Mouse (Mus musculus) layer of hippocampus, postnatal 36 days (tissue): ENCODE results near the gene Wdr4. TPM values are rescaled to one million over a fixed set of nuclear protein-coding genes. Genes with fewer than 3 reads are reported as not detected.
"Not testable (repeated sequence)": the region's sequence is repeated elsewhere in the genome, so short reads cannot be mapped to it uniquely, and the experiment has no call there.

Source experiments
- DNase-seq, 2 experiments: peaks; one replicate each; pipeline ENCODE4 v3.0.0; 2022
- total RNA-seq, 2 experiments: library from RNA; stranded (reverse); gene quantifications; 2 replicates each; pipeline ENCODE4 v1.2.3; 2021

Gene Wdr4
- total RNA-seq, 2 experiments from 2014 or later: 19.5 to 22.6 TPM

DNA sequence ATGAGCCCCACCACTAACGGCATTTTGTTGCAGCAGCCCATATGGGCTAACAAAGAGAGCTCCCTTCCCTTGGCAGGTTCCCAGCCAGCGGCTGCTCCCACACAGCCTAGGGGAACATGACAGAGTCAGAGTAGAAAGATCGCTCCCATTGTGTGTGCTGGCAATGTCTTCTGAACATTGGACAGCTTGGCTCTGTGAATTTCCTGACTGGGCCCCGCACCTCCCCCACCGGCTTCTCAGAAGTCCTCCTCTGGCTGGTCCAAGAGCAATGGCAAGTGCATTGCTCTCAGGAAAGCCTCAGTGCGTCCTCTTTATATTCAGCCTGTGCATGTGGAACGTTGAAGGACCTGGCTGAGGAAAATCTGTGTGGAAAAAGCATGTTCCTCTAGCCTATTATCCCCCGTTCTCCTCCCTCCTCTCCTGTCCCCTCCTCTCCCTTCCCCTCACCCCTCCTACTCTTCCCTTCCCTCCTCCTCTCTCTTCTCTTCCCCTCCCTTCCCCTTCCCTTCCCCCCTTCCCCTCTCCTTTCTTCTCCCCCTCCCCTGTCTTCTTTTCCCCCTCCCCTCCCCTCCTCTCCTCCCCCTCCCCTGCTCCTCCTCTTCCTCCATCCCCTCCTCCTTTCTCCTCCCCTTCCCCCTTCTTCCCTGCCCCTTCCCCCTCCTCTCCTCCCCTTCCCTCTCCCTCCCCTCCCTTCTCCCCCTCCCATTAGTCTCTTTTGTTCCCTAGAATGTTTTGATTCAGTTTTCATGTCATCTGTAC lies 16.3 kb upstream of the Wdr4 start:
- DNase-seq: peak; percentile 77 to 80

DNA sequence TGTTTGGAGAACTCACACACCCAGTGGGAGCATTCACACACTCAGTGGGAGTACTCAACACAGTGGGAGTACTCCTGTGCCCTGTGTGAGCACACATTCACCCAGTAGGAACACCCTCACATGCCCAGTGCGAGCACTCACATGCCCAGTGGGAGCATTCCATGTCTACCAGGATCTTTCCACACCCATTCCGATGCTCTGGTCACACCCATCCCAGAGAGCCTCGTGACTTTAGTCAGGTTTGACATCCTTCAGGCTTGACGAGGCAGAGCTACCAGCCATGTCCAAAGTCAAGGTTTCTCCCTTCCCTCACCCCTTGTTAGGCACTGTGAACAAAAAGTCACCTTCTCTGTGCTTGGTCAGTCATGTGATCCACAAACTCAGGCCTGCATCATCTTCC lies 15.6 kb upstream of the Wdr4 start:
- DNase-seq: no peak

DNA sequence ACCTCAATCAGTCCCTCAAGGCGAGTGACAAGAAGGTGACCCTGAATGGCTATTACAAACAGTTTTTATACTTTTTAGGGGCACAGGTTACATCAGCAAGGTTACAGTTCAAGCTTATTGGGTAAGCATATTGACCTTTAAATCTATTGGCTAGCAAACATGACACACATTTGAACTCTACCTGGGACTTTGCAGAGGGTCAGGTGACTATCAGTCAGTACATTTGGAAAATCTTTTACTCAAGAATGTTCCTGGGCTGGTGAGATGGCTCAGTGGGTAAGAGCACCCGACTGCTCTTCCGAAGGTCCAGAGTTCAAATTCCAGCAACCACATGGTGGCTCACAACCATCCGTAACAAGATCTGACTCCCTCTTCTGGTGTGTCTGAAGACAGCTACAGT lies 12.6 kb upstream of the Wdr4 start:
- not testable (repeated sequence) for DNase-seq

DNA sequence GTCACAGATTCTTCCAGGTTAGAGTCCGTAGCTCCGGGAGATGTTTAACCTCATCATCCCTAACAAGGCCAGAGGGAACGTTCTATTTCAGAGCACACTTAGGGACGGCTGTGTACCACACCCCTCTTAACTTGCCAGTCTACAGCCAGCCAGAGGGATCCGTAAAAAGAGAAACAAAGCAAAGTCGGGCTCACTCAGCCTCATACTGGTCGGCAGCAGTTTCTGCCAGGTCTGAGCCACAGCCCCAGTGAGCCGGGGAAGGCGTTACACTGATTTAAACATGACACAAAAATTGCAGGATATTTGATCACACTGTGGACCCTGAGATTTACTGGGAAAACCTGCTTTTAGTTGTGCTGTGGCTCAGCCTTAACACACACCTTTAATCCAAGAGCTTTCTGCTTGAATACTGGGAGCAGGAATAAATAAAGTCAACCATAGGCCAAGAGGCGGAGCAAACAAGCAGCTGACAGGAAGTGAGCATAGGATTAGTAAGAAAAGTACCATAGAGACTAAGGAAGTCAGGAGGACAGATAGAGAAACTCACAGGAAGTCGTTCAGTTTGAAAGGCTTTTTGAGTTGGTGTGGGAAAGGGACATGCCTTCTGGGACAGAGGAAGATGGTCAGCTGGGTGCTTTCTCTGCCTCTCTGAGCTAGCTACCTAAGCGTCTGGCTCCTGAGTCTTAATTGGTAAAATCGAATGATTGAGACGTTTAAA lies 11.8 kb upstream of the Wdr4 start:
- DNase-seq: no peak

DNA sequence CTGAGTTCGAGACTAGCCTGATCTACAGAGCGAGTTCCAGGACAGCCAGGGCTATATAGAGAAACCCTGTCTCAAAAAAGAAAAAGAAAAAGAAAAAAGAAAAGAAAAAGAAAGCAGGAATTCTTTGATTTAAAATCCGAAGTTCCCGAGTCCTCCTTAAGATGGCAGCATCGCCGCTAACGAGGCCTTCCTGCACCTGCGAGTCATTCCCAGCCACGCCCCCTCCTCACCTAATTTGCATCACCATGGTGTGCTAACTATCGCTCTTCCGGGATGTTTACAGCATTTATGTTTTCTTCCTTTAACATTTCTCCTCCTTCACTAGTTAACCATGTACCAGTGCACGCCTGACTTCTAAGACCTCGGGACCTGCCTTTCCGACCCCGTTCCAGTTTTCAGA lies 9.5 kb upstream of the Wdr4 start:
- DNase-seq: no peak

DNA sequence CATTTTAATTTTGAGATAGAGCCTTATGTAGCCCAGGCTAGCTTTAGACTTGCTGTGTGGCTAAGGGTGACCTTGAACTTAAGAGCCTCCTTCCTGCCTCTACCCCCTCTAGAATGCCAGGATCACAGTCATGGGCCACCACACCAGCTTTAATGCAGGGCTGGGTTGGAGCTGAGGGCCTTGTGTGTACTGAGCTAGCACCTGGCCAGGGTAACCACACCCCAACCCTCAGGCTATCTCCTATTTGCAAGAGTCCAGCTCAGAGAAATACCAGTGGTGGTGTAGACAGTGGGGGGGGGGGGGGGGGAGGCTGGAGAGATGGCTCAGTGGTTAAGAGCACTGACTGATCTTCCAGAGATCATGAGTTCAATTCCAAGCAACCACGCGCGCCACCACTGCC lies 6.0 kb upstream of the Wdr4 start:
- DNase-seq: no peak

DNA sequence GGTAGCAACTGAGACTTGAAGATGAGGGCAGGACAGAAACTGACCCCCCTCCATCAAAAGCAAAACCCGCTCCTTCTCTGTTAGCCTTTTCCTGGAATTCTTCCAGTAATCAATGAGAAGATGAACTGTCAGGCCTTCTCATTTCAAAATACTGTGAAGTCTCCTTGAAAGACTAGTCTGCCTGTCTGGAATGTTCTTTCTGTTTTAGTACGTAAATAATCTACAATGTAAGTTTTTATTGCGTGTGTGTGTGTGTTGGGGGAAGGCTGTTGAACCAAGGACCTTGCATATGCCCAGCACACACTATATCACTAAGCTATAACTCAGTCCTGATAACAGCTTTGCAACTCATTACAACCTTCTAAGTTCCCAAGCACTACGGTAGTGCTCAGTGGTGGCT lies 5.3 kb upstream of the Wdr4 start:
- DNase-seq: no peak

DNA sequence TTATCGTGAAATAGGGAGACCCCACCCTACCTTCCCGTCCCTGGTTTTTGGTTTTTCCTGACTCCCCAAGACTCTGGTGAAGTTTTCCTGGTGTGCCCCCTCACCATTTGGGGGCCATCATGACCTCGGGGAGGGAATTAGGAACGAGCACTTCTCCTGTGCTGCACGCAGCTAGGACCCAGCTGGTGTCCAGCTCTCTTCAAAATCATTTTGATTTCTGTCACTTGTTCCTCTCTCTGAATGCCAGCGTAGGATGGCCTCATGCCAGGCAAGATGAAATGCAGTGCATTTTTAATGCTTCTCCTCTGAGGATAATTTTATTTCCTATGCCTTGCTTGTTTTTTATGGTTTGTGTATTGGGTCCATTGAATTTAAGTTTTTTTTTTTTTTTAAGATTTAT lies 2.2 kb upstream of the Wdr4 start:
- no peak for DNase-seq

DNA sequence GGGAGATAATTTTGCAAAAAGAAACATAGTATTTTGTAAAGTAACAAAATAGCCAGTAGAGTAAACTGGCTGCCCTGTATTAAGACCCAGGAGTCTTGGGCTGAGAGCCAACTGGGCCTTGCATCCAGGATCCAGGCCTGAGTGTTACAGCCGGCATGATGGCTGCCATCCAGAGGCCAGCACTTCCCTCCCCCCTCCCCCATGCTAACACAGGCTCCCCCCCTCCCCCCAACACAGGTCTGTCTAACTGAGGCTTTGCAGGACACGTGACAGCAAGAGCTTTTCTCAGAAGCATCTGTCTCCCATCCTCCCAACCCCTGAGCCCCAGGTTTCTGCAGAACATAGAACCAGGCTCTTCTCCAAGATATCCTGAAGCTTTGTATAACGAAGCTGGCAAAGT lies 1.1 kb upstream of the Wdr4 start:
- no peak for DNase-seq

DNA sequence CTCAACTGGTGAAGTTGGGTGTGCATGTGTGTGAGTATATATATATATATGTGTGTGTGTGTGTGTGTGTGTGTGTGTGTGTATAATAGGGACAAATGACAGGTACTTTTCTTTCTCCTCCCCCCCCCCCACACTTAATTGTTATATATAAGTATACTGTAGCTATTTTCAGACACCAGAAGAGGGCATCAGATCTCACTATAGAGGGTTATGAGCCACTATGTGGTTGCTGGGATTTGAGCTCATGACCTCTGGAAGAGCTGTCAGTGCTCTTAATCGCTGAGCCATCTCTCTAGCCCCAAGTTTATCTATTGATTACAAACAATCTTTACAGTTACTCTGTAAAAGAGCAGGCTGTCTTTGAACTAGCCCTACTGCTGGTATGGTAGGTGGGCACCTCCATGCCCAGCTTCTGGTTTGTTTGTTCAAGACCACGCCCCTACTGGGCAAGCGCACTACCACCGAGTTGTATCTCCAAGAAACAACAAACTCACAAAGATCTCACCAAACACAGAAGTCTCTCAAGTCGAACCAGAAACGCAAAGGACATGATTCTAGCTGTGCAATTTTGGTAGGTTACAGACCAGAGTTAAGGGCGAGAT lies 335 bp downstream of the Wdr4 start:
- DNase-seq: no peak

DNA sequence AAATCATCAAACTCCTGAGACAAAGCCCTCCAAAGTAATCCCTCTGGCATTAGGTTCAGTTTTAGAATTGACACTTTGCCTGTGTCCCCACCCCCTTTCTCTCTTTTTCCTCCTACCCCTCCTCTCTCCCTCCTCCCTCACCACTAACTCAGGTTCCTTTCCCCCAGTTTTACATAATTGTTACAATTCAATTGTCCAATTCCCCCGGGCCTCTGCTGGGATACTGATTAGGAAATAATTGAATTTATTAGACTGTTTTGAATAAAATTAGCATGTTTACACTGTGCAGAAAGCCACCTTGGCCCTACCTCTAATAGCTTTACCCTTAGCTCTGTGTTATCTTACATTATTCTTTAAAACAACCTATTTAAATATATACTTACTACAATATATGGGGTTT lies 5.1 kb downstream of the Wdr4 start:
- DNase-seq: no peak

DNA sequence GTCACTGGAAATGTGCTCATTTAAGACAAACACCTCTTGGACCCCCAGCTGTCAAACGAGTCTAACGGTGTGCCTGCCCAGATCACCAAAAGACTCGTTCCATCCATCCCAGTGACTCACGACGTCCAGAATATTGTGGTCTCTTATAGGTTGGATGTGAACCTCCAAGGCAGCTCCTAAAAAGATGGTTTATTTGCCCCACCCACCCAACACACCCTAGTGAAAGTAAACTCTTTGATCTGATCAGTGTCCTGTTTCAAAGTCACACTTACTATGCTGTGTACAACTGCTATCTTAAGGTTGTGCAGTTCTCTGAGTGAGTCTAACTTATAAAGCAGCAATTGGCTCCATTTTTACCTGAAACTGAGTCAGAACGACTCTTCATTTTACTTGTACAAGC lies 7.2 kb downstream of the Wdr4 start:
- no peak for DNase-seq

DNA sequence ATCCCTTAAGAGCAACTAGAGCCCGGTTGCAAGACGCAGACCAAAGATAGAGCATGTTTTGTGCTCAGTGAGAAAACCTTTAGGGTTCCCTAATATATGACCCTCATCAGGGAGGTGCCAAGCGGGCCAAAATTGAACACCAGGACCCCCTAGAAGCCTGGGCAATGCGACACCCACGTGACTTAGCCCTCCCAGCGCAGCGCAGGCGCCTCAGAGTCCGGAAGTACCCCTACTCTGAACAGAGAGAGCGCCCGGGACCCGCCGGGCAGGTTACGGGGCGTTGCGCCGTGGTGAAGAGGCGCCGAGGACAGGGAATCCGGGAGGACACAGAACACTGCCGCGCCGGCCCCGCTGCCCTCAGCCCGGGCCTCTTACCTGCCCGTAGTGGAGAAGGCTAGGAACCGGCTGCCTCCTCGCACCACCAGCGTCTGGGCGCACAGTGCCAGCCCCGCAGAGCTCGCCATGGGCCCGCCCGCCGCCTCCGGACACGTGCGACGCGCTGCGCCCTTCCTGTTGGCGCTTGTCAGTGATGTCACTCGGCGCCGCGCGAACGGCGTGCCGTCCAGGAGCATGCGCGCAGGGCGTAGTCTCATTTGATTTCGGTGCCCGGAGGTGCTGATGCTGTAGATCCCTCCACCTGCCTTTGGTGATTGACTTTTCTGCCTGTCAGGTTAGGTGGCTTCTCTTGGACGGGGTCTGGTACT lies 7.8 kb downstream of the Wdr4 start:
- peak; percentile 89 to 90 for DNase-seq

DNA sequence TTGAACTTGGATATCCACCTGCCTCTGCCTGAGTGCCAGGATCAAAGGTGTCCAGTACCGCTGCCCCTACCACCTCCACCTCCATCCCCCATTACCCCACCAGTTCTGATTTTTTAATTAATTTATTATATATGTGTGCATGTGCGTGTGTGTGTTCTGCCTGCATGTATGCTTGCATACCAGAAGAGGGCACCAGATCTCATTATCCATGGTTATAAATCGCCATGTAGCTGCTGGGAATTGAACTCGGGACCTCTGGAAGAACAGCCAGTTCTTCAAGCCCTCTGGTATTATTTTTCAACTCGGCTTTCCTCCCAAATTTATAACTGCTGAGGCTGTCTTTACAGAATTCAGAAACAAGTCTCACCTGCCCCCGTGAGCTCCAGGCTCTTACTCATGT lies 8.8 kb downstream of the Wdr4 start:
- no peak for DNase-seq

DNA sequence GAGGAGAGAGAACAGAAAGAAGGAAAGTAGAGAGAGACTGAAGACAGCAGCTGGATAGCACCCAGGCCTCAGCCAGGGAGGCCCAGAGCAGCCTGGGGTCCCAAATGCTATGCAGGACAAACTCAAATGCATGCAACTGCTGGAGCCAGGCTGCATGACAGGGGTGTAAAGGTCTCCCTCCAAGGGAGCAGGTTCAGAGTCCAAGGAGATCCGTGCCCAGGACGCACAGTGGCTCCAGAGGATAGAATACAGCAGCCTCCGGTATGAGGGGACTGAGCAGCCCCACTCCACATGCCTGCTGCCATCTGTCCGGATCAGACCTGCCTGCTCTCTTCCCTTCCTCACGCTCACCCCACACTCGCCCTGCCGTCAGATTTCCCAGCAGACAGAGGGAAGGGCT lies 13.5 kb downstream of the Wdr4 start:
- no peak for DNase-seq

DNA sequence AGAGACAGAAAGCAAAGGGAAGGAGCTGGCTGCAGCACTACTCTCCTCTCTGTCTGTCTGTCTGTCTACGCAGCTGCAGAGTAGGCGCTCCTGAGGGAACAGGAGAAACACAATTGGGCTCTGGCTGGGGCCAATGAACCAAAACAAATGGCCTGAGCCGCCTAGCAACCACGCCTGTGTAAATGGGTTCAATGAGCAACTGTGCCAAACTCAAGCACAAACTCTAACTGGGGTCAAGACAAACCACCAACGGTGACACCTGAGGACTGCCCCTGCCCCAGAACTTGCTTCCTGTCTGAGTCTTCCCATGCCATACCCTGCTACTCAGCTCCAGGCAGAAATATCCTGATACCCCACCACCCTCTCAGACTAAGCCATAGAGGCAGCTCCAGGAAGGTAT lies 14.8 kb downstream of the Wdr4 start:
- DNase-seq: no peak

DNA sequence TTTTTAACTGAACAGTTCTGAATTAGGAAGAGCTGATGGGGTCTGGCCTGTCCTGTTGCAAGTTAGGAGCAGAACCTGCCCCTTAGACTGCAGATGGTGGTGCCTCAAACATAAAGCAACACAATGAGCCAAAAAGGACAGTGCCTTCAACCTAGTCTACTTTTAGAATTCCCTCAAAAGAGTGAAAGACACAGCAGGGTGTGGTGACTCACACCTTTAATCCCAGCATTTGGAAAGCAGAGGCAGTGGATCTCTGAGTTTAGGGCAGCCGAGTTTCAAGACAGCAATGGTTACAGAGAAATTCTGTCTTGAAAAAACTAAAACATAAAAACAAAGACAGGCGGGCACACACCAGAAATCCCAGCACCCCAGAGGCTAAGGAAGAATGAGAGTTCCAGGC lies 15.8 kb downstream of the Wdr4 start:
- DNase-seq: no peak

DNA sequence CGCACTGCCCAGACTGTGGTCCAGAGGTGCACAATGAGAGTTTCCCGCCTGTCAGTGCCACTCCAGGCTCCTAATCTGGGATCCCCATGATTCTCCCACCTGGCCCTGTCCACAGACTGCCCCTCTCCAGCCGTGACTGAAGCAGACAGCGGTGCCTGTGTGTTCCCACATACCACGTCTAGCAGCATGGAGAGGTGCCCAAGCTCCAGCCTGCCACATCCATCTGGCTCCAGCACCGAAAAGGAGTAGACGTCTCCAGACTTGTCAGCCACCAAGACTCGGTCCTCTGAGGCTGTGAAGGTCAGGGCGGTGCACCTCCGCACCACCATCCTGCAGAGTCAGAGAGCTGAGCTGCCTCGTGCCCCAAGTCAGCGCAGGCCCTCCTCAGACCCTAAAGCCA lies 16.4 kb downstream of the Wdr4 start:
- no peak for DNase-seq

DNA sequence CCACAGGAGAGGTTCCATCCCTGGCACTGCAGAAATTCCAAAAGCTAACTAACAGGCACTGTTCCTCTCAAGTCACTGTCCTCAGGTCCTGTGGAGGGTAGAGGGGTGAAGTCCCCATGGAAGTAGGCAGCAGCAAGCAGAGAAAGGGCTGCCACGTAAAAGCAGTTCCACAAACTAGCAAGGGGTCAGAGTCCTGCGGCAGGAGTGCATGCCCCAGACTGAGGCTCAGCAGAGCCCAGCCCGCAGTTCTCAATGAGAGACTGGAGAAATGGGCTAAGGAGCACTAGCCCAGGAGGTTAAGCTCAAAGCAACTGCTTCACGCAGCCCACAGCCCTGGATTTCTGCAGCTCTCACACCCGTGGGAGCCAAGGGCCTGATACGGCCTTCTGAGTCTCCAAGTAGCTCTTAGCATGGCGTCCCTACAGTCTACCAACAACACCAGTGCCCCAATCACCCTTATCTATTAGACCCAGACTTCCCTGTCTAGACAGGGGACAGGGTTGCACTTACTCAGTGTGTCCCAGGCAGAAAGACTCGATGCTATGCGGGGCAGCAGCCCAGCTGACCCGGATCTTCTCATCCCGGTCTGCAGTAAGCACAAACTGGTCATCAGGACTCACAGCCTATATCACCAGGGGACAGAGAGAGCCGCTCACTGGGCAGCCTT lies 17.4 kb downstream of the Wdr4 start:
- no peak for DNase-seq

DNA sequence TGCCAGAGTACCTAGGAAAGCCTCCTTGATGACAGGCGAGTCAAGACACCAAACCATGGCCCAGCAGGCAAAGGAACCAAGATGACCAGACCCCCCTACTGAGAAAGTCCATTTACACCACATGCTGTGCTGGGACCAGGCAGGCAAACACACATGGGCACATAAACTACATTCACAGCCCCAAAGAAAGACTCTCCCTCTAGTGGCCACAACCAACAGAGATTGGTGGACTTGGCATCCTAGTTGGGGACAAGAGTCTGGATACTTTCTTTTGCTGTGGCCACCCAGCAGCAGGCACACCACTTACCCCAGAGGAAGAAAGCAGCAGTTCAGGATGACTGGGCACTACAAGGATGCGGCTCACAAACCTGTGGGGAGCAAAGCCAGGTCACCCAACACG lies 18.9 kb downstream of the Wdr4 start:
- no peak for DNase-seq

DNA sequence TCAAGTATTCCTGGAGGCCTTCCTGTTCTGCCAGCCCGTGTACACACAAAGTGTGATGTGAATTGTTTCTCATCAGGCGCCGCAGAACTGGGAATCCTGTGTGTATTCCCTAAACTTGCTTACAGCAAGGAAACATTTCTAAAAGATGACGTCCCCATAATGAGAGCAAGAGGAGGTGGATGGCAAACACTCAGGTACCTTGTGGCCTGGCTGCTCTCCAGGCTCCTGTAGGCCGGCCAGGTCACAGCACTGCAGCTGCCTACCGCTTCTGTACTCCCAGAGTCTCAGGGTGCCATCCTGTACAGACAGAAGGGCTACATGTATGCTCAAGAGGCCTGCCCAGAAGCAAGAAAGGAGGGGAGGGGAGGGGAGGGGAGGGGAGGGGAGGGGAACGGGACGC lies 19.4 kb downstream of the Wdr4 start:
- no peak for DNase-seq

DNA sequence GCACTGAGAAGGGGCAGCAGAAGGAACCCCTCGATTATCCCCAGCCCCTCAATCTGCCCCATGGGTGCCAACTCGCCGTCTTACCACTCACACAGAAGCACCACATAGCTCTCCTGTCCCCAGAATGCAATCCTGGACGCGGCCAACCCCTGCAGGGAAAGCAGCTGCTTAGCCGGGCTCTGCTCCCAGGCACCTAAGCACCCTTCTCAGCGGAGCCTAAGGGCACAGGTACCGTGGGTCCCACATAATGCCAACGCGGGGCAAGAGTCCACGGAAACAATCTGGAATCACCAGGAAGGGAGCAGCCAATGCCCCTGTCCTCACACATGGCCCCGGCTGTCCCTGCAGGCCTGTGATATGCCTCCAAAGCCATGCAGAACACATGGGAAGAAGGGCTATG lies 20.1 kb downstream of the Wdr4 start:
- DNase-seq: no peak

DNA sequence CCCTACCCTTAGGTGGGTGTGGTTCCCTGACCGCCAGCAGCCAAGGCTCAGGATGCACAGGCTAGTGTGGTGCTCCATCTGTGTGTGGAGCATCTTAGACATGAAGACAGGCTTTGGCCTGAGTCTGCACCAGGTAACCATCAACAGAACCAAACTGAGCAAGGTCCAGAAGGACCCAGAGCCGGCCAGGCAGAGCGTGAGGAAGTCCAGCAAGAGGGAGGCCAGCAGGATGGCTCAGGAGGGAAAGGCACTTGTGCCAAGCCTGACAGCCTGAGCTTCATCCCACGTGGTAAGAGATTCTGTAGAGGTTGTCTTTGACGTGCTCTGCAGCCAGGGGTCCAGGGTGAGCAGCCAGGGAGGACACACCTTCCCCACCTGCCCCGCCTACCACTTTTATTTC lies 22.1 kb downstream of the Wdr4 start:
- no peak for DNase-seq
